Mouse (Mus musculus) cerebellum, adult 11 months (tissue): ENCODE measurements around the gene Msh6.
"Not testable (repeated sequence)": the region's sequence is repeated elsewhere in the genome, so short reads cannot be mapped to it uniquely, and the experiment has no call there.

Experiments used
- DNase-seq: peaks from one replicate; pipeline ENCODE4 v3.0.0; 2022

Gene Msh6

GRCm38 (mm10) chr17:87983313-87983712 lies 8.5 kb downstream of the Msh6 start:
- no peak for DNase-seq

- no peak for DNase-seq
Measured at GRCm38 (mm10) chr17:87984440-87985214, 9.8 kb downstream of the Msh6 start.

GRCm38 (mm10) chr17:87985916-87986315 lies 11.1 kb downstream of the Msh6 start:
- no peak for DNase-seq

GRCm38 (mm10) chr17:87987507-87987906 lies 12.6 kb downstream of the Msh6 start:
- no peak for DNase-seq

GRCm38 (mm10) chr17:87992154-87992553 lies 17.3 kb downstream of the Msh6 start:
- no peak for DNase-seq

GRCm38 (mm10) chr17:87993338-87993737 lies 18.5 kb downstream of the Msh6 start:
- DNase-seq = no peak

- DNase-seq = no peak
Measured at GRCm38 (mm10) chr17:87997808-87998207, 22.9 kb downstream of the Msh6 start.

- no peak for DNase-seq
Measured at GRCm38 (mm10) chr17:88004892-88005291, 30.0 kb downstream of the Msh6 start.

- DNase-seq = no peak
Measured at GRCm38 (mm10) chr17:88006956-88007355, 32.1 kb downstream of the Msh6 start.

GRCm38 (mm10) chr17:88014456-88014855 lies 39.6 kb downstream of the Msh6 start:
- DNase-seq = no peak

GRCm38 (mm10) chr17:88016027-88016426 lies 41.2 kb downstream of the Msh6 start:
- DNase-seq = not testable (repeated sequence)

- DNase-seq = no peak
Measured at GRCm38 (mm10) chr17:88023924-88024323, 49.1 kb downstream of the Msh6 start.

- DNase-seq = peak; percentile 27
Measured at GRCm38 (mm10) chr17:88025227-88025626, 50.4 kb downstream of the Msh6 start.

- no peak for DNase-seq
Measured at GRCm38 (mm10) chr17:88029194-88029970, 54.5 kb downstream of the Msh6 start.

GRCm38 (mm10) chr17:88031755-88032154 lies 56.9 kb downstream of the Msh6 start:
- no peak for DNase-seq

- DNase-seq = no peak
Measured at GRCm38 (mm10) chr17:88034418-88034817, 59.6 kb downstream of the Msh6 start.
